Mouse (Mus musculus) cerebellum, adult 11 months (tissue): ENCODE data around the gene Klhl40.

ENCODE experiments used
- DNase-seq: peaks from one replicate; pipeline ENCODE4 v3.0.0; 2022

Gene Klhl40

DNA sequence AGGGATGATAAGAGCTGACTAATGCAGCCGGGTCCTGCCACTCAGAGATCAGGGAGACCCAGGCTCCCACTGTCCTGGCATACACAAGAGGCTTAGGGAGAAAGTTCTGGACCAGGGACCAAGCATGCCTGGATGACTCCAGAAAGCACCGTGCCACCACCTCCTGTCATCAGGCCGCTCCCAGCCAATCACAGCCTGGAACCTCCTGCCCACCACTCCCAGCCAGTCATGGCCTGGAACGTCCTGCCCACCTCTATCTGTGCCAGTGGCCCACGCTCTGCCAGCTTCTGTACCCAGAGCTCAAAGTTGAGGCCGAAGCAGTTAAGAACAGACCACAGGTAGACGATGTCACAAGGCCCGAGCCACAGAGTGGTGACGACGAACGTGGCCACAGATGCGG, 7.4 kb downstream of the Klhl40 start:
- no peak for DNase-seq

DNA sequence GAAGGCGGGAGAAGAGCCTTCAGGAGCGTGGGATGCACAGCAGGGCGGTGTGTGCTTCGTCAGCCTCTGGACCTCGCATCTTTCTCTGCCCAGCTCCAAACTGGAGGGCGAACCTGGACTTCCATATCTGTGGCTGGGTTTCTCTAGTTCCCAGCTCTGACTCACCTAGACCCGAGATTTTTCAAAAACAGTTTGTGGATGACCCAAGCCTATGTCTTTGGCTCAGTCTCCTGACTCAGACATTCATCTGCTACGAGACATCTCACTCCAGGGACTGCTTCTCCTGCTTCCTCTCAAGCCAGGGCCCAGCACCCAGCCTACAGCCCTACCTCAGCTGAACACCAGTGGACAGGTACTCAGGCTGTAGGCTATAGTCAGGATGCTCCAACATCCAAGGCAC, 7.9 kb downstream of the Klhl40 start:
- DNase-seq: no peak

- DNase-seq: no peak
Measured at GRCm38 (mm10) chr9:121786359-121786758, 9.0 kb downstream of the Klhl40 start.

GRCm38 (mm10) chr9:121791206-121791605, 13.8 kb downstream of the Klhl40 start:
- DNase-seq: peak; percentile 43

GRCm38 (mm10) chr9:121791757-121792521, 14.5 kb downstream of the Klhl40 start, which contains the start of gene Hhatl:
TSS of gene Hhatl (minus strand) at chr9:121792507.
- no peak for DNase-seq

DNA sequence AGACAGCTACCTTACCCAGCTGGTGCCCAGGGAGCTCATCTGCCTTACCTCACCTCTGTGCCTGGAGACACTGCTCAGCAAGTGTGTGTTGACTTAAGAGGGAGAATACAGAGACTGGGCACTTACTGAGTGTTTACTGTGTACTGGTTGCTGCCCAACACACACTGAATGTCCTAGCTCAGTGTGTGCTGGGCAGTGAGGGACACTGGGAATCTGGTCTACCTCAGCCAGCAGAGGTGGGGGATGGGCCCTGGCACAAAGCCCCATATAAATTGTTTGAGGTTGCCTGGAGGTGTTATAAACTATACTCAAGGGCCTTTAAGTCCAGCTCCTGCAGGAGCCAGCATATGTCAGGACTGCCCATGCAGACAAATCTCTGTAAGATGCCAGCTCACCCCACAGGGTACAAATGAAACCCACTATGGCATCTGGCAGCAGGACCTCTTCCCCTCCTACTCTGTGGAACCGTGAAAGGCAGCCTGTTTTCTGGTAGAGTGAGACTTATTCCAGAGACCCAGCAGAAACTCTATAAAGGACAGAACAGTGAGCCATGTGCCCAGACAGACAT, 17.6 kb downstream of the Klhl40 start:
- DNase-seq: no peak

DNA sequence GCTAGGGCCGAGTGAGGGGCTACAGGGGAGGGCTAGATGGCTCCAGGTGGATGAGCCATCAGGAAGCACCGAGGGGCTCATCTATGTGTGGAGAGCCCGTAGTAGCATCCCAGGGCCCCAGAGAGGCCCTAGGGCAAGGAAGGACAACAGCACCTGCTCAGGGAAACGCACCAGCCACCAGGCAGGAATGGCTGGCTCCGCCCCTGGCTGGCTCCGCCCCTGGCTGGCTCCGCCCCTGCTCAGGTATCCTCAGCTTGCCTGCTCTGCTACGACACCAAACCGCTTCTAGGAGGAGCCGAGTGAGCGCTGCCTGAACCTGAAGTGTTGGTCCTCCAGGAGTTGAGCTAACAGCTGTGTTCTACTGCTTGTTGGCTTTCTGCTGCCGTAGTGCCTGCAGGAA, 20.3 kb downstream of the Klhl40 start:
- no peak for DNase-seq

DNA sequence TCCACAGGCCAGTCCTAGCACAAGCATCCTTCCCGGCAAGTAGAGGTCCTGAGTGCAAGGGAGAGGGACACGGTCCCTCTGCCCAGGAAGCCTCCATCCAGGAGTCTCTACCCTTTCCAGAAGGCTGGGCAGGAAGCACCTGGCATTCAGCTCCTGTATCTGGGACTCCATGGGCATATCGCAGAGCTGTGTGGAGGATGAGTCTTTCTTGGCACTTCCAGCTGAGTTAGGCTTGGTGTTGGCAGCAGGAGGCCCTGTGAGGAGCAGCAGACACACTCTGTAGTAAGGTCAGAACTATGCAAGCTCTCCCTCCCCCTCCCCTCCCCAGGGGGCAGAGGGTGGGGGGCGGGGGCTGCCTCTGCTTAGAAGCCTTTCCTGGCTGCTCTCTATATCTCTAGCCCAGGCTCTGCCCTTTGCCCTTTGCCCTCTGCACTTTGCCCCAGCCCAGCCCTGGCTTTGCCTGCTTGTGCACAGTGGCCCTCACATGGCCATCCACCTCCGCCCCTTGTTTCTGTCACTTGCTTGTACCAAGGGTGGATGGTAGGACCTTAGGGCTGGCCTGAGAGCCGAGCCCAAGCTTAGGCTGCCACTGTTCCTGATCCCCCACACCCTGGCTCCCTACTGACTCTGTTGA, 21.6 kb downstream of the Klhl40 start:
- no peak for DNase-seq

GRCm38 (mm10) chr9:121802747-121803146, 25.3 kb downstream of the Klhl40 start:
- no peak for DNase-seq

DNA sequence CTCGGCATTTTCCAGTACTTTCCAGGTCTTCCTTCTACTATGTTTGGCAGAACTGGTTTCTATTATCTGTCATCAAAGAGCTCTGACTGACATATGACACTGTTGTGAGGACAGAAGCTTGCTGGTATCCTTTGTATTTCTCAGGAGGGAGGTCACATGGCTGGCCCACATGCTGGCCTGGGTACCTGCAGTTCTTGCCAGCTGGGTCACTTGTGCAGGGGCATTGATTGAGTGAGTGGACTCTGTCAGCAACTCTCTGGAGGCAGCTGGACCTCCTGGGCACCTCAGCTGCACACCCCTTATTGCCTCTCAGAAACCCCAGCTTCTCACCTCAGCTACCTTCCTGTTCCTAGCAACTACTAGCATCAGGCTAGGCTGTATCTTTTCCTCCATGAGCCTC, 30.1 kb downstream of the Klhl40 start:
- no peak for DNase-seq

DNA sequence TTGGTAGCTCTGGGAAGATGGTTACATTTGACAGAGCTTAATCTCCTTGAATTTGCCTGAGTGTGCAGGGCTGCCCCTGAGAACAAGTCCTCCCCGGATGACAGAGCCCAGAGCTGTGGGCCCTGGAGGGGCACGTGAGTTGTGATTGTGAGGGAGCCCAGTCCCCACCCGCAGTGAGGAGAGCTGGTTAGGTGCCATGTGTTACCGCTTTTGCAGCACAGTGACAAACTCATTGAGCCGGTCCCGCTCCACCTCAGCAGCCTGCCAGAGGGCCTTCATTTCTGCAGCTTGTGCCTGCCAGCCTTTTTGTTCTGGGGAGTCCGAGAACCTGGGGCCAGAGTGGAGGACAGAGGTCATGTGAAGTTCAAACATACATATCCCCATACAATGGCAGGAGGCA, 30.5 kb downstream of the Klhl40 start:
- no peak for DNase-seq

DNA sequence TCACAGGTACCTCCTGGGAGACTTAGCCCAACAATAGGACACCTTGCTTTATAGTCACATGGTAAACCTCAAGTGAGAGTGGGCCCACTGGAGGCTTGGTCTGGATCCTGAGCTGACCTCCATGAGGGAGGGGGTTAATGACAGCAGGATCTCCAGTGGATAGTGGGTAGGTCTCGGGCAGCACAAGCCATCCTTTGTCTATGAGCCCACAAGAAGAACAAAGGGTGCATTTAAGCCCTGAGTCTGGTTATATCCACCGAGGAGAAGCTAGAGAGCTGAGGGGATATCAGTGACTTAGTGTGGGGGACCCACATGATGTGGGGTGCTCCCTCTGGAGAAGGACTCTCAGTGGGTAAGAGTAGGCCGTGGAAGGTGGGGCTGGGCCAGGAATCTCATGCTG, 31.1 kb downstream of the Klhl40 start:
- DNase-seq: no peak

DNA sequence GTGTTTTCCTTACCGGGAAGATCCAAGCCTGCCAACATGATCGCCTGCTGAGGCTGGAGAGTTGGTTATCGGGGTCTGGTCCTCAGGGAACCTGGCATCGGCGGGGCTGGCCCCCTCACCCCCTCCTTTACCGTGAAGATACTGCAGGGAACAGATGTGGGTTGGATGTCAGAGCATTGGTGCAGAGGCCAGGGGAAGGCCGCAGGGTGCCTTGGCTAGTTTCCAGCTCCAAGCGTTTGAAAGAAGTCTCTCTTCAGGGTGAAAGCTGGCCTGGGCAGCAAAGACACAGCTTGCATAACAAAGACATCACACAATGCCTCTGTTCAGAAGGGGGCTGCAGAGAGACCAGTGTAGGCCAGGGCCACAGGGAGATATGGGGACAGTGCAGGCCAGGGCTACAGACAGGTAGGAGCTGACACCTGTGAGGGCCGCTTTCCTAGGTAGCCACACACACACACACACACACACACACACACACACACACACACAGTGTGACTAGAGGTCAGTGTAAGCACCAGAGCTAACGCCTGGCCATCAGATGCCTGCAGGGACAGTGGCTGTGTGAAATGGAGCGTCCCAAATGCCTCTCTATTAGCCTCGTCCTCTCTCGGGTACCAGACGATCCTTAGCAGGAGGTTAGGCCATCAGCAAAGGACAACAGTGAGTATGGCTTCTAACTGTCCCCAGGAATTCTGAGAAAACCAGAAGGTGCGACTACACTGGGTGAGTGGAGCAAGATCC, 32.8 kb downstream of the Klhl40 start:
- DNase-seq: no peak

- no peak for DNase-seq
Measured at GRCm38 (mm10) chr9:121815183-121815582, 37.8 kb downstream of the Klhl40 start.

DNA sequence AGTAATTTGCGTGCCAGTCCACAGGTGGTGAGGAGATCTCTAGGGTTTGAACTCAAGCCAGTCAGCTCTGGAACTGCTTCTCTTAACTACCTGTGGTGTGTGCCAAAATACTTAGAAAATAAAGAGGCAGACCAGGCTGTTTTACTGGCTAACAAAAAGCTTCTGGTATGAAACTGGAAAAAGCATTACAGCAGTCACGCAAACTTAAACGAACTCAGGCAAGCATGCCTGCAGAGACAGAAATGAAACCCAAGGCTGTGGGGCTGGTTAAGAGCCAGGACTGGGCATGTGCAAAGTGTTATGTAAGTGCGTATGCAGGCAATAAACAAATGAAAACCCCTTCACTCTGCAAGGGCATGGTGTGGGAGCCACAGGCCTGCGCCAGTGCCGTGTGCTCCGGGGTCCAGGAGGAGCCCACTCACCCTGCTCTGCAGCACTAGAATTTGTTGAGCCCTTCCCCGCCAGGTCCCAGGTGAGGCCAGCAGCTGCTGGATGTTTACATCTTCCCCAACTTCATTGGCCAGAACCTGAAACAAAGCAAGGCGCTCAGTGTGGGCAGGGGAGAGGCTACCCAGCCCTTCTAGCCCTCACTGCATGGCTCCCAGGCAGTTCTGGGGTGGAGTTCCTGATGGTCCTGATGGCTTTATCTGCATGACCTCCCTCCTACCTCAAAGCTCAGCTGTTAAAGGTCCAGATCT, 41.8 kb downstream of the Klhl40 start:
- peak; percentile 50 for DNase-seq

- peak; percentile 66 for DNase-seq
Measured at GRCm38 (mm10) chr9:121819771-121820471, 42.5 kb downstream of the Klhl40 start.

DNA sequence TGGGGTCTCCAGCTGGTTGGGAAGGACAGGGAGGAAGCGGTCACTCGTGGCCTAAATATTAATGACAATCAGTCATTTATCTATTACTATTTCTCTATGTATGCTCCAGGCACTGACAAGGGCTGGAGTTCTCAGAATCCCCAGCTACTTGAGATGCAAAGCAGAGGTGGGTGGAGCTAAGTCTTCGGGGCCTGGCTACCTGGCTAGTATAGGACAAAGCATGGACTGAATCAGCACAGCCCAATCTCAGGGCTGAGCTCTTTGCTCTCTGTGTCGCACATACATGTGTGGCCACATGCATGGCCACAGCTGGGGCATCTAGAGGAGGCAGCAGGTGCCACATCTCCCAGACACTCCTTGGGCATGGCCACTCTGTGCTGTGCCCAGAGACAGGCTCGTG, 43.4 kb downstream of the Klhl40 start:
- DNase-seq: no peak

DNA sequence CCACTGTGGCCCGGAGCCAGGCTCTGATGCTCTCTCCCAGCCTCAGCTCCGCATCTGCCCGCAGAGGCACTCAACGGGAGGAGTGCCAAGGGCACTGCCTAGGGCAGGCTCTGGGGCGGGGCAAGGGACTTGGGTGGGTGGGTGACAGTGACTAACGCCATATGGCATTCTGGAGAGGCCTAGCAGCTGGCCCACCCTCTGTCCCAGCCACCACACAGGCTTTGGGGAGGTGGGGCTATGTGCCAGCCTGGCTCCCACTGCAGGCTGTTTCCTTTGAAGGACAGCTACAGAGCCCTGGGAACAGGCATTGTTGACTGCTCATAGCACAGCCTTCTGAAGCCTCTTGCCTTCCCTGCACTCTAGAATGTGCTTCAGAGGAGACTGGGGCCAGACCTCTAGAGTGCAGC, 45.2 kb downstream of the Klhl40 start:
- no peak for DNase-seq

DNA sequence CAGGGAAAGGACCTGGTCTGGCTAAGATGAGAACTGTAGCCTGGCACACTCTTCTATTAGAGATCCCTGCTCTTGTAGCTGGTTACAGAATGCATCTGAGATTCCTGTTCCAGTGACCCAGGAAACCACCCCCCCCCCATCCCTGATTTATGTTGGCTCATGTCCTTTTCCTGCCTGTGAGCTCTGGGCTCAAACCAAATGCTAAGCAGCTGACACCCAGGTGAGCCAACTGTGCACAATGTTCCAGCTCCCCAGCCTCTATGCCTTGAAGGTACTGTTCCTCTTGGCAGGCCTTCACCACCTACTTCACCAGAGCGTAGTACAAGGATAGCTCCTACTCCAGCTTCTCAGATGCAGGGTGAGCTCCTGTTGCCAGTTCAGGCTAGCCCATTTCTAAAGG, 45.6 kb downstream of the Klhl40 start:
- DNase-seq: peak; percentile 72

- no peak for DNase-seq
Measured at GRCm38 (mm10) chr9:121823991-121824390, 46.6 kb downstream of the Klhl40 start.

- no peak for DNase-seq
Measured at GRCm38 (mm10) chr9:121826356-121826755, 48.9 kb downstream of the Klhl40 start.

GRCm38 (mm10) chr9:121828314-121828713, 50.9 kb downstream of the Klhl40 start:
- DNase-seq: no peak
